Mouse (Mus musculus): ENCODE results near the gene St8sia4. TPM values are rescaled to one million over a fixed set of nuclear protein-coding genes. Genes with fewer than 3 reads are reported as not detected.

The St8sia4 gene
- total and polyA plus RNA-seq, 3 experiments: 0.81 to 1.3 TPM; not detected in 1

DNA sequence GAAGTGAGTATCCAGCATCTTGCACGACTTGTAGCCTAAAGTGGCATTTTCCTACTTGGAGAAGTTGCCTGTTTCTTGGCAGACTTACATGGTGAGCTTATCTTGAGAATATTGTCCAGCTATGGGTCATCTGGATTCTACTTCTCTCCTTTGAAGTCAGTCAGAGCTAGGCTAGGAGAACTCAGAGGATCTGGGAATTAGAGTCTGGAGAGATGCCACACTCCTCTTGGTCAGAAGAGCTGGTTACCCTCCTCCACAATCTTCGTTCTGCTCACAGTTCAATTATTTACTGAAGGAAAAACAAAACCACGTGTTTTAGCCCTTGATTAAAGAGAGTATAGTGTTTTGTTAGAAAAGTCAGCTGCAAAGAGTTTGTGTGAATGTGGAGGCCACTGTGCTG lies 125.9 kb downstream of the St8sia4 start:
- H3K9me3 ChIP-seq (replicated peaks; ENCODE audit: insufficient read depth, low read length): no peaks in the 10 kb centered on the region
- DNase-seq (ENCODE audit: low read depth, low spot score): no peak
- no peaks in the 10 kb centered on the region for H3K4me1 ChIP-seq (ENCODE audit: control insufficient read depth in 1 of 2, insufficient read depth in 2 of 2, low read length in 2 of 2)
- TF ChIP-seq MEF2A (IDR thresholded peaks at IDR 0.05; ENCODE audit: extremely low read depth, insufficient replicate concordance, low read depth, low read length, poor library complexity, severe bottlenecking) (no peak), TCF12 (IDR thresholded peaks at IDR 0.05; ENCODE audit: low read depth, low read length) (no peak), HCFC1 (IDR thresholded peaks at IDR 0.05; ENCODE audit: low read depth, low read length) (no peak), BHLHE40 (IDR thresholded peaks at IDR 0.05; ENCODE audit: borderline replicate concordance, low read depth, low read length) (no peak), CHD1 (IDR thresholded peaks at IDR 0.05; ENCODE audit: low read depth, low read length) (no peak)
- no peaks in the 10 kb centered on the region for H3K27me3 ChIP-seq (ENCODE audit: control insufficient read depth in 1 of 2, insufficient read depth in 2 of 2, low read length in 2 of 2)
- no peak overlapping the region for H3K9ac ChIP-seq (ENCODE audit: control insufficient read depth, low read depth, low read length, poor library complexity, severe bottlenecking)
- H3K4me3 ChIP-seq (ENCODE audit: control insufficient read depth in 1 of 2, insufficient read depth in 1 of 2, low read depth in 2 of 2, low read length in 2 of 2): no peak overlapping the region
- H3K27ac ChIP-seq (ENCODE audit: control insufficient read depth, low read depth, low read length): no peak overlapping the region
- no peaks in the 10 kb centered on the region for H3K36me3 ChIP-seq (ENCODE audit: control insufficient read depth in 1 of 2, insufficient read depth in 2 of 2, low read length in 2 of 2)
- H3K79me2 ChIP-seq (ENCODE audit: control insufficient read depth, insufficient read depth, low read length, poor library complexity): no peaks in the 10 kb centered on the region

Measured in MEL (cell line).